8 mouse cellular contexts compared by ENCODE assay signal in genomic region chr11:29171959-29172391, GRCm38 (mm10). TPM values are rescaled to one million over a fixed set of nuclear protein-coding genes. Genes with fewer than 3 reads are reported as not detected.
DNase-seq lines count a peak whose midpoint lies in the region; ATAC-seq and TF ChIP-seq lines count a peak whose summit lies in the region.

No protein-coding gene starts in this region.

- under 1% methylated on average over 34 of the region's 34 CpGs for WGBS in forebrain, embryonic 12.5 days
- WGBS in heart, postnatal 0 days = under 1% methylated on average over 34 of the region's 34 CpGs
- under 1% methylated on average over 34 of the region's 34 CpGs for WGBS in large intestine, adult 2 months
- WGBS in liver, postnatal 0 days (ENCODE audit: insufficient replicate concordance) = under 1% methylated on average over 34 of the region's 34 CpGs
- under 1% methylated on average over 34 of the region's 34 CpGs for WGBS in neural tube, embryonic 13.5 days

- DNase-seq in CD8-positive naive resting alpha-beta T cell, adult 2 months (ENCODE audit: low read depth in 2 of 2, low spot score in 2 of 2) = peak; percentile 56 to 69
- peak; percentile 31 for DNase-seq in c-Kit-positive CD71-negative TER-119-negative erythroid progenitor cells, embryonic 14.5 days (ENCODE audit: low read depth)
- DNase-seq in heart, postnatal 0 days (ENCODE audit: low spot score) = peak; percentile 38
- DNase-seq in large intestine, adult 2 months (ENCODE audit: low read depth, low spot score) = peak; percentile 80
- DNase-seq in liver, postnatal 0 days = peak; percentile 74
- peak; percentile 78 for DNase-seq in telencephalon, adult 2 months (ENCODE audit: low read depth, low spot score)

- no peaks in the 10 kb centered on the region for H3K27me3 ChIP-seq in forebrain, embryonic 12.5 days
- H3K27me3 ChIP-seq in heart, postnatal 0 days (ENCODE audit: control insufficient read depth, insufficient read depth, low read length) = no peaks in the 10 kb centered on the region
- no peaks in the 10 kb centered on the region for H3K27me3 ChIP-seq in liver, postnatal 0 days (ENCODE audit: insufficient read depth, low read length)
- no peaks in the 10 kb centered on the region for H3K27me3 ChIP-seq in neural tube, embryonic 13.5 days

- no peaks in the 10 kb centered on the region for H3K9me3 ChIP-seq in forebrain, embryonic 12.5 days
- H3K9me3 ChIP-seq in heart, postnatal 0 days (replicated peaks; ENCODE audit: control insufficient read depth, low read length) = no peaks in the 10 kb centered on the region
- no peaks in the 10 kb centered on the region for H3K9me3 ChIP-seq in liver, postnatal 0 days (ENCODE audit: low read length)
- no peaks in the 10 kb centered on the region for H3K9me3 ChIP-seq in neural tube, embryonic 13.5 days

- TF ChIP-seq EP300 in heart, postnatal 0 days (IDR thresholded peaks at IDR 0.05; ENCODE audit: low read depth) = no peak
- no peak for TF ChIP-seq EP300 in liver, postnatal 0 days (IDR thresholded peaks at IDR 0.05; ENCODE audit: low read depth)

- H3K27ac ChIP-seq in forebrain, embryonic 12.5 days = peak overlapping the region; percentile 97; the same call in 1 of the 2 replicates
- peak overlapping the region; percentile 83 for H3K27ac ChIP-seq in heart, postnatal 0 days (ENCODE audit: low read depth)
- H3K27ac ChIP-seq in liver, postnatal 0 days (ENCODE audit: low read depth) = peak overlapping the region; percentile 100
- peak overlapping the region; percentile 68 for H3K27ac ChIP-seq in neural tube, embryonic 13.5 days (replicated peaks)

- no peaks in the 10 kb centered on the region for H3K36me3 ChIP-seq in forebrain, embryonic 12.5 days (replicated peaks)
- H3K36me3 ChIP-seq in heart, postnatal 0 days (replicated peaks; ENCODE audit: control insufficient read depth, insufficient read depth, low read length) = no peaks in the 10 kb centered on the region
- no peaks in the 10 kb centered on the region for H3K36me3 ChIP-seq in liver, postnatal 0 days (replicated peaks; ENCODE audit: insufficient read depth, low read length)
- no peaks in the 10 kb centered on the region for H3K36me3 ChIP-seq in neural tube, embryonic 13.5 days

- H3K9ac ChIP-seq in forebrain, embryonic 12.5 days = peak overlapping the region; percentile 64
- H3K9ac ChIP-seq in heart, postnatal 0 days (replicated peaks; ENCODE audit: low read depth, low read length) = peak overlapping the region; percentile 68
- H3K9ac ChIP-seq in liver, postnatal 0 days (replicated peaks) = peak overlapping the region; percentile 100
- H3K9ac ChIP-seq in neural tube, embryonic 13.5 days = peak overlapping the region; percentile 67

- ATAC-seq in forebrain, embryonic 12.5 days (ENCODE audit: low FRiP score) = peak; percentile 24
- ATAC-seq in heart, postnatal 0 days (ENCODE audit: insufficient read depth, low read depth) = no peak
- ATAC-seq in liver, postnatal 0 days = peak; percentile 20
- peak; percentile 42 for ATAC-seq in neural tube, embryonic 13.5 days (ENCODE audit: low read depth)

- peaks cover 16% of the 10 kb centered on the region for H3K4me1 ChIP-seq in forebrain, embryonic 12.5 days
- peaks cover 11% of the 10 kb centered on the region for H3K4me1 ChIP-seq in heart, postnatal 0 days (ENCODE audit: control insufficient read depth, insufficient read depth)
- peaks cover 7% of the 10 kb centered on the region for H3K4me1 ChIP-seq in liver, postnatal 0 days (ENCODE audit: insufficient read depth)
- H3K4me1 ChIP-seq in neural tube, embryonic 13.5 days (replicated peaks) = peaks cover 16% of the 10 kb centered on the region

- TF ChIP-seq CTCF in heart, postnatal 0 days (IDR thresholded peaks at IDR 0.05; ENCODE audit: low read depth) = no peak
- no peak for TF ChIP-seq CTCF in liver, postnatal 0 days (IDR thresholded peaks at IDR 0.05; ENCODE audit: low read depth)

- peak overlapping the region; percentile 88 for H3K4me2 ChIP-seq in forebrain, embryonic 12.5 days
- peak overlapping the region; percentile 98 for H3K4me2 ChIP-seq in heart, postnatal 0 days (ENCODE audit: low read depth, low read length)
- H3K4me2 ChIP-seq in liver, postnatal 0 days (ENCODE audit: low read depth, low read length) = peak overlapping the region; percentile 96
- H3K4me2 ChIP-seq in neural tube, embryonic 13.5 days = peak overlapping the region; percentile 78

- peak overlapping the region; percentile 77 for H3K4me3 ChIP-seq in forebrain, embryonic 12.5 days (replicated peaks)
- peak overlapping the region; percentile 99 for H3K4me3 ChIP-seq in heart, postnatal 0 days (ENCODE audit: low read depth, low read length)
- peak overlapping the region; percentile 95 for H3K4me3 ChIP-seq in liver, postnatal 0 days (ENCODE audit: low read depth, low read length)
- peak overlapping the region; percentile 97 for H3K4me3 ChIP-seq in neural tube, embryonic 13.5 days

RNA-seq across cellular contexts. Expression of gene Ppp4r3b, which starts 0.7 kb away (rescaled TPM):
- 122 and 128 TPM in 2 replicates for polyA plus RNA-seq in forebrain, embryonic 12.5 days (2016; fragmentation: Nextera tagmentation; extraction: Ambion mirVana)
- total RNA-seq in heart, postnatal 0 days (2014; rRNA removed; ENCODE audit: low replicate concordance) = 18.7 and 23.0 TPM in 2 replicates
- polyA plus RNA-seq in heart, postnatal 0 days (2015; fragmentation: Nextera tagmentation; extraction: Ambion mirVana) = 29.3 and 31.9 TPM in 2 replicates
- 6.4 and 10.5 TPM in 2 replicates for polyA plus RNA-seq in large intestine, adult 2 months (2012; rRNA removed)
- polyA plus RNA-seq in liver, postnatal 0 days (2015; fragmentation: Nextera tagmentation; extraction: Ambion mirVana) = 27.6 and 30.9 TPM in 2 replicates
- 80.8 and 82.7 TPM in 2 replicates for polyA plus RNA-seq in neural tube, embryonic 13.5 days (2015; fragmentation: Nextera tagmentation; extraction: Ambion mirVana)

RNA-seq across cellular contexts. Expression of gene Pnpt1, which starts 41.4 kb away (rescaled TPM):
- polyA plus RNA-seq in forebrain, embryonic 12.5 days (2016; fragmentation: Nextera tagmentation; extraction: Ambion mirVana) = 37.3 and 39.5 TPM in 2 replicates
- 48.0 and 121 TPM in 2 replicates for total RNA-seq in heart, postnatal 0 days (2014; rRNA removed; ENCODE audit: low replicate concordance)
- 26.6 and 26.9 TPM in 2 replicates for polyA plus RNA-seq in heart, postnatal 0 days (2015; fragmentation: Nextera tagmentation; extraction: Ambion mirVana)
- 8.0 and 11.6 TPM in 2 replicates for polyA plus RNA-seq in large intestine, adult 2 months (2012; rRNA removed)
- 14.3 and 15.9 TPM in 2 replicates for polyA plus RNA-seq in liver, postnatal 0 days (2015; fragmentation: Nextera tagmentation; extraction: Ambion mirVana)
- 29.9 and 30.8 TPM in 2 replicates for polyA plus RNA-seq in neural tube, embryonic 13.5 days (2015; fragmentation: Nextera tagmentation; extraction: Ambion mirVana)
